Mouse (Mus musculus) liver, adult 2 months (tissue): ENCODE results near the gene Thada.

Source experiments
- CTCF ChIP-seq: fragments of 200-500 bp; IDR thresholded peaks from 2 replicates; pipeline ENCODE4 v1.5.1; 2011; ENCODE audit warnings: low read depth, low read length, control low read depth
- POLR2A ChIP-seq: fragments of 200-500 bp; IDR thresholded peaks from 2 replicates; pipeline ENCODE4 v1.6.1; 2011; ENCODE audit warnings: low read length, control low read depth; ENCODE audit not compliant: insufficient read depth; ENCODE audit errors: extremely low read depth

GRCm38 (mm10) chr17:84376882-84377281 is 89.1 kb downstream of the Thada start:
- no peak for TF ChIP-seq CTCF
- TF ChIP-seq POLR2A, result no peak
